Mouse (Mus musculus): ENCODE results near the gene Cd70.

GRCm38 (mm10) chr17:57185641-57186040, 36.1 kb upstream of the Cd70 start:
- no peak for TF ChIP-seq POLR2A (IDR thresholded peaks at IDR 0.05; ENCODE audit: extremely low read depth, insufficient read depth, low read length)
- TF ChIP-seq CTCF (IDR thresholded peaks at IDR 0.05; ENCODE audit: low read depth, low read length): no peak
